In the genomic region with DNA sequence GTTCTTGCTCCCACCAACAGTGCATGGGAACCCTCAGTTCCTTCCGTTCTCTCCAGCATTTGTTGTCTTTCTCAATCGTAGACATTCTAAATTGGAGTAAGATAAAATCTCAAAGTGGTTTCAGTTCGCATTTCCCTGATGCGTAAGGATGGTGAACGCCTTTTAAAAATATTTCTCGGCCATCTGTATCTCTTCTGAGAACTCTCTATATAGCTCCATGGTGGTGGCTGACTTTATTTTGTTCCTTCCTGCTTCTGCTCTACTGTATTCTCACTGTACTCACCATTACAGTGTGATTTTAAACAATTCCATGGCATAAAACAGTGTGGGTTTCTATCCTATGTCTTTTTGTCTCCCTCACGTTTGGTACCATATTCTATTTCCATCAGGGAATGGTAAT, we compare ENCODE assay signal across 40 mouse cellular contexts. TPM values are rescaled to one million over a fixed set of nuclear protein-coding genes. Genes with fewer than 3 reads are reported as not detected.
"Had no signal": no experiment of that assay in that cellular context is flagged by ENCODE, and none has a peak within 500 bp of the region (broad histone marks: within the 10 kb centered on the region; RNA-seq: fewer than 3 reads in every experiment).

No protein-coding gene starts in this region.

- H3K9ac ChIP-seq: heart, embryonic 12.5 days; hindbrain, embryonic 12.5 days; hindbrain, embryonic 14.5 days; intestine, embryonic 15.5 days; limb, embryonic 12.5 days; liver, embryonic 13.5 days; liver, embryonic 15.5 days; liver, postnatal 0 days had no signal

- H3K4me3 ChIP-seq: gastrocnemius, adult 2 months; heart, embryonic 10.5 days; heart, embryonic 12.5 days; hindbrain, embryonic 10.5 days; hindbrain, embryonic 12.5 days; intestine, embryonic 15.5 days; limb, embryonic 10.5 days; limb, embryonic 12.5 days; liver, embryonic 13.5 days; liver, embryonic 15.5 days had no signal

- H3K27ac ChIP-seq: gastrocnemius, adult 2 months; heart, embryonic 10.5 days; hindbrain, embryonic 10.5 days; hindbrain, embryonic 12.5 days; intestine, embryonic 15.5 days; limb, embryonic 10.5 days; limb, embryonic 12.5 days; liver, embryonic 13.5 days; liver, embryonic 15.5 days had no signal

- H3K4me1 ChIP-seq: heart, embryonic 10.5 days; heart, embryonic 12.5 days; intestine, embryonic 15.5 days; liver, embryonic 13.5 days; liver, embryonic 15.5 days had no signal

- H3K36me3 ChIP-seq: heart, embryonic 10.5 days; heart, embryonic 12.5 days; hindbrain, embryonic 10.5 days; hindbrain, embryonic 12.5 days; intestine, embryonic 15.5 days; limb, embryonic 10.5 days; limb, embryonic 12.5 days; liver, embryonic 13.5 days; liver, embryonic 15.5 days had no signal

- DNase-seq: gastrocnemius, adult 2 months; gastrocnemius, postnatal 10 days; gastrocnemius, postnatal 25 days; heart, adult 18-20 months; heart, postnatal 10 days; heart, postnatal 4 days; kidney, adult 18-20 months; kidney, adult 8-10 months; kidney, postnatal 10 days; kidney, postnatal 25 days; kidney, postnatal 4 days; liver; liver, embryonic 13.5 days; liver, postnatal 0 days had no signal

- H3K4me2 ChIP-seq: heart, embryonic 12.5 days; hindbrain, embryonic 12.5 days; hindbrain, embryonic 14.5 days; intestine, embryonic 15.5 days; limb, embryonic 12.5 days; liver, embryonic 11.5 days; liver, embryonic 13.5 days; liver, embryonic 15.5 days had no signal

- ATAC-seq: hindbrain, embryonic 16.5 days; inflammation-experienced regulatory T-cells, adult 6 months; intestine, embryonic 15.5 days; intestine, postnatal 0 days; liver, postnatal 0 days had no signal

- H3K27me3 ChIP-seq: heart, embryonic 12.5 days; hindbrain, embryonic 12.5 days; intestine, embryonic 15.5 days; limb, embryonic 12.5 days; liver, embryonic 13.5 days; liver, embryonic 15.5 days had no signal

- H3K9me3 ChIP-seq: heart, embryonic 10.5 days; hindbrain, embryonic 10.5 days; hindbrain, embryonic 12.5 days; intestine, embryonic 15.5 days; limb, embryonic 10.5 days; limb, embryonic 12.5 days; liver, embryonic 13.5 days; liver, embryonic 15.5 days had no signal

RNA-seq across cellular contexts. Expression of a gene that starts 26.3 kb away (rescaled TPM):
- total RNA-seq: gastrocnemius, adult 2 months; gastrocnemius, postnatal 10 days; gastrocnemius, postnatal 25 days; gastrocnemius, postnatal 4 days; granulocyte monocyte progenitor cell, adult 5-6 weeks; heart, adult 18-20 months; heart, adult 8-10 months; heart, postnatal 10 days; heart, postnatal 25 days; heart, postnatal 4 days; layer of hippocampus, adult 18-20 months; layer of hippocampus, postnatal 10 days; layer of hippocampus, postnatal 25 days; left cerebral cortex, postnatal 14 days had no signal
- polyA plus RNA-seq: heart, embryonic 10.5 days; heart, embryonic 12.5 days; heart, embryonic 14.5 days; heart, embryonic 16.5 days; hindbrain, embryonic 10.5 days; hindbrain, embryonic 14.5 days; hindbrain, embryonic 16.5 days; inflammation-experienced regulatory T-cells, adult 6 months; intestine, embryonic 15.5 days; intestine, postnatal 0 days; kidney, embryonic 14.5 days; kidney, embryonic 16.5 days; limb, embryonic 10.5 days; limb, embryonic 12.5 days; limb, embryonic 14.5 days; liver, embryonic 11.5 days; liver, embryonic 13.5 days had no signal
